Mouse (Mus musculus) MEL (cell line): Measurements from ENCODE around the gene Zdhhc21.

ENCODE experiments used
- CTCF ChIP-seq, 3 experiments: IDR thresholded peaks in 2 of 3; conservative IDR thresholded peaks in 1 of 3; 2 replicates each; pipeline ENCODE4 v1.5.1; 2011 to 2012; ENCODE audit warnings: low read length in 3 of 3, low read depth in 2 of 3, mild to moderate bottlenecking in 2 of 3, improper control_type of control experiment in 1 of 3, inconsistent platforms in 1 of 3, mixed read lengths in 1 of 3, moderate library complexity in 1 of 3; ENCODE audit not compliant: control insufficient read depth in 1 of 3, insufficient read depth in 1 of 3, poor library complexity in 1 of 3, severe bottlenecking in 1 of 3
- ELF1 ChIP-seq: IDR thresholded peaks from 2 replicates; pipeline ENCODE4 v1.6.1; 2014; ENCODE audit warnings: low read depth, mild to moderate bottlenecking, inconsistent platforms, low read length, improper control_type of control experiment, moderate library complexity
- HCFC1 ChIP-seq: IDR thresholded peaks from 2 replicates; pipeline ENCODE4 v1.6.1; 2012; ENCODE audit warnings: low read depth, mild to moderate bottlenecking, inconsistent platforms, low read length, improper control_type of control experiment, moderate library complexity
- MAFK ChIP-seq: IDR thresholded peaks from 2 replicates; pipeline ENCODE4 v1.6.1; 2011; ENCODE audit warnings: low read depth, mild to moderate bottlenecking, low read length, improper control_type of control experiment, borderline replicate concordance
- MXI1 ChIP-seq: IDR thresholded peaks from 2 replicates; pipeline ENCODE4 v1.6.1; 2011; ENCODE audit warnings: mild to moderate bottlenecking, low read depth, low read length, improper control_type of control experiment
- MYC ChIP-seq: IDR thresholded peaks from 2 replicates; pipeline ENCODE4 v1.6.1; 2011; ENCODE audit warnings: low read depth, mild to moderate bottlenecking, low read length, improper control_type of control experiment, moderate library complexity
- POLR2A ChIP-seq, 2 experiments: IDR thresholded peaks; 2 replicates each; pipeline ENCODE4 v1.6.1; 2011 to 2012; ENCODE audit warnings: low read length in 2 of 2, mild to moderate bottlenecking in 2 of 2, control low read depth in 1 of 2, improper control_type of control experiment in 1 of 2, low read depth in 1 of 2, moderate library complexity in 1 of 2; ENCODE audit not compliant: control insufficient read depth in 1 of 2, insufficient read depth in 1 of 2, poor library complexity in 1 of 2

DNA sequence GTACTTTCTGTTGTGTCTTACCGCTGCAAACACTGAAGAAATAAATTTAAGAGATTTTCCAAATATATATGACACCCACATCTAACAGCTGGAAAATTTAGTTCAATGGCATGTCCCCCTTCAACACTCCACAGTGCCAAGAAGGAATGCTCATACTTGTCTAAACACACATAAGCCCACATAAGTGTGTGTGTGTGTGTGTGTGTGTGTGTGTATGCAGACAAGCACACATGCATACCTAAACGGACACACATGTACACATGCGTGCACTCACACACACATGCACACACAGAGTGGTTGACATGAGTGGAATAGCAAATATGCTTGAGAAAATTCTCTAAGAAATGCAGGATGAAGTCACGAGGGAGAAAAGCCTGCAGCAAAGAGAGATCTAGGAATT lies 12.8 kb upstream of the Zdhhc21 start:
- TF ChIP-seq HCFC1 (no peak), MAFK (no peak), MXI1 (no peak), ELF1 (no peak), MYC (no peak), POLR2A (IDR thresholded peaks at IDR 0.05; ENCODE audit: control insufficient read depth in 1 of 2, insufficient read depth in 1 of 2, low read depth in 1 of 2, low read length in 2 of 2, poor library complexity in 1 of 2) (no peak), CTCF (IDR thresholded peaks at IDR 0.05 in 2 of 3, conservative IDR thresholded peaks at IDR 0.05 in 1 of 3; ENCODE audit: control insufficient read depth in 1 of 3, insufficient read depth in 1 of 3, low read depth in 2 of 3, low read length in 3 of 3, poor library complexity in 1 of 3, severe bottlenecking in 1 of 3) (no peak)
